8 mouse cellular contexts compared by ENCODE assay signal in genomic region chr5:118326837-118327541, GRCm38 (mm10).
DNase-seq lines count a peak whose midpoint lies in the region; ATAC-seq and TF ChIP-seq lines count a peak whose summit lies in the region.

No protein-coding gene starts in this region.

- no peaks in the 10 kb centered on the region for H3K36me3 ChIP-seq in embryonic facial prominence, embryonic 10.5 days (replicated peaks)
- H3K36me3 ChIP-seq in heart, postnatal 0 days (replicated peaks; ENCODE audit: control insufficient read depth, insufficient read depth, low read length) = no peaks in the 10 kb centered on the region
- H3K36me3 ChIP-seq in lung, embryonic 16.5 days (ENCODE audit: control insufficient read depth, insufficient read depth, low read length) = no peaks in the 10 kb centered on the region

- DNase-seq in spleen, adult 18-20 months = peak; percentile 48 to 61
- DNase-seq in spleen, adult 12 weeks (ENCODE audit: low spot score) = no peak
- peak; percentile 70 for DNase-seq in embryonic facial prominence, embryonic 10.5 days (ENCODE audit: low spot score)
- DNase-seq in heart, postnatal 0 days (ENCODE audit: low spot score) = no peak
- DNase-seq in layer of hippocampus, adult 2 months (ENCODE audit: low spot score in 2 of 2) = peak; percentile 49 to 63
- DNase-seq in right cerebral cortex, adult 2 months (ENCODE audit: low spot score in 2 of 2) = peak; percentile 55 to 58
- DNase-seq in adrenal gland, postnatal 25 days = no peak

- H3K4me1 ChIP-seq in embryonic facial prominence, embryonic 10.5 days = peaks cover 44% of the 10 kb centered on the region
- H3K4me1 ChIP-seq in heart, postnatal 0 days (ENCODE audit: control insufficient read depth, insufficient read depth) = peaks cover 4% of the 10 kb centered on the region
- H3K4me1 ChIP-seq in lung, embryonic 16.5 days (replicated peaks; ENCODE audit: control insufficient read depth, insufficient read depth, low read length) = peaks cover 23% of the 10 kb centered on the region

- ATAC-seq in heart, postnatal 0 days (ENCODE audit: insufficient read depth, low read depth) = no peak
- peak; percentile 46 for ATAC-seq in lung, embryonic 16.5 days (ENCODE audit: low read depth)

- H3K27ac ChIP-seq in embryonic facial prominence, embryonic 10.5 days (replicated peaks) = peak overlapping the region; percentile 63
- H3K27ac ChIP-seq in heart, postnatal 0 days (ENCODE audit: low read depth) = no peak overlapping the region
- H3K27ac ChIP-seq in layer of hippocampus, adult 2 months = no peak overlapping the region
- no peak overlapping the region for H3K27ac ChIP-seq in lung, embryonic 16.5 days (ENCODE audit: low read length)

- no peak for TF ChIP-seq EP300 in heart, postnatal 0 days (IDR thresholded peaks at IDR 0.05; ENCODE audit: low read depth)

- H3K9me3 ChIP-seq in embryonic facial prominence, embryonic 10.5 days = peaks cover 9% of the 10 kb centered on the region; the same call in 1 of the 2 replicates
- 0 out of 2 replicates have a peak, but pooled peaks cover 4% of the 10 kb centered on the region for H3K9me3 ChIP-seq in heart, postnatal 0 days (replicated peaks; ENCODE audit: control insufficient read depth, low read length)
- no peaks in the 10 kb centered on the region for H3K9me3 ChIP-seq in lung, embryonic 16.5 days (ENCODE audit: control insufficient read depth, low read length)

- TF ChIP-seq CTCF in heart, postnatal 0 days (IDR thresholded peaks at IDR 0.05; ENCODE audit: low read depth) = no peak
- no peak for TF ChIP-seq CTCF in layer of hippocampus, adult 2 months (conservative IDR thresholded peaks at IDR 0.05)

- no peak overlapping the region for H3K9ac ChIP-seq in heart, postnatal 0 days (replicated peaks; ENCODE audit: low read depth, low read length)
- H3K9ac ChIP-seq in lung, embryonic 16.5 days (ENCODE audit: low read length) = peak overlapping the region; percentile 31; the same call in 1 of the 2 replicates

- H3K27me3 ChIP-seq in embryonic facial prominence, embryonic 10.5 days (replicated peaks; ENCODE audit: low read depth, poor library complexity, severe bottlenecking) = peaks cover 56% of the 10 kb centered on the region
- H3K27me3 ChIP-seq in heart, postnatal 0 days (ENCODE audit: control insufficient read depth, insufficient read depth, low read length) = peaks cover 44% of the 10 kb centered on the region
- H3K27me3 ChIP-seq in lung, embryonic 16.5 days (ENCODE audit: control insufficient read depth, insufficient read depth, low read depth, low read length) = peaks cover 11% of the 10 kb centered on the region

- H3K4me2 ChIP-seq in heart, postnatal 0 days (ENCODE audit: low read depth, low read length) = peak overlapping the region; percentile 58
- H3K4me2 ChIP-seq in lung, embryonic 16.5 days (ENCODE audit: low read depth, low read length) = peak overlapping the region; percentile 51

- peak overlapping the region; percentile 52 for H3K4me3 ChIP-seq in embryonic facial prominence, embryonic 10.5 days
- peak overlapping the region; percentile 31 for H3K4me3 ChIP-seq in heart, postnatal 0 days (ENCODE audit: low read depth, low read length)
- H3K4me3 ChIP-seq in layer of hippocampus, adult 2 months = peak overlapping the region; percentile 33; the same call in 1 of the 2 replicates
- H3K4me3 ChIP-seq in lung, embryonic 16.5 days (ENCODE audit: low read length) = peak overlapping the region; percentile 34

- WGBS in embryonic facial prominence, embryonic 10.5 days = under 1% methylated on average over 18 of the region's 18 CpGs
- WGBS in heart, postnatal 0 days = 2% methylated on average over 18 of the region's 18 CpGs
- WGBS in lung, embryonic 16.5 days = 2% methylated on average over 18 of the region's 18 CpGs

Comparison
In these comparisons a context has a peak if more than half of its experiments do, and no peak if none do; other contexts are left out.
1. DNase-seq: peak in spleen, adult 18-20 months (2 of 2), embryonic facial prominence, embryonic 10.5 days (single experiment), layer of hippocampus, adult 2 months (2 of 2) and right cerebral cortex, adult 2 months (2 of 2); none in spleen, adult 12 weeks (single experiment), heart, postnatal 0 days (single experiment) and adrenal gland, postnatal 25 days (single experiment).
2. Peak in every context shown above with its lines, with median percentiles within 50 percentile points of each other: H3K4me3 ChIP-seq.